Mouse (Mus musculus): ENCODE measurements at regions not wholly inside any gene's neighbourhood (a gene's known extent, or its start where the extent isn't known, plus 50 kb on each side); places are given as distances from the start of the nearest gene placed in this dataset.
"Not testable (repeated sequence)": the region's sequence is repeated elsewhere in the genome, so short reads cannot be mapped to it uniquely, and the experiment has no call there.

DNA sequence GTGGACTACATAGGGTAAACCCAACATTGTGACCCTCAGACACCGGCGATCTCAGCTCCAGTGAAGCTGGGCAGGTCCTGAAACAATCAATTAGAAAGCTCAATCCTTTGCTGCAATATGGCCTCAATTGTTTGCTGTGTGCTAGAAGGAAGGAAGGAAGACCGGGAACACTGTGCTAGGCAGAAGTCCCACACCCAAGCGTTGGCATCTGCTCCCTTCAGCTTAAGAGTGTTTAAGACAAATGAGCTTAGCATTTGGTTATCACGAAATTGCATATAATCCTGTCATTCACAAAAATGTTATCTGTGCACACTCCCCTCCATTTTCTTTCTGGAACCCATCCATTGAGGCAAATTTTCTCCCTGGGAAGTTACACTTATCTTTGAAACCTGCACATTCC lies 110.7 kb upstream of the Cpne8 start:
- Histone ChIP-seq H3K36me3 (replicated peaks) (no peaks in the 10 kb centered on the region), H3K27ac (no peak overlapping the region), H3K27me3 (ENCODE audit: poor library complexity, severe bottlenecking) (no peaks in the 10 kb centered on the region), H3K9me3 (no peaks in the 10 kb centered on the region), H3K4me1 (peaks cover 10% of the 10 kb centered on the region; the same call in 1 of the 2 replicates), H3K4me3 (no peak overlapping the region)
- no peak for DNase-seq (ENCODE audit: extremely low spot score, low spot score)
- 83% methylated on average over 5 of the region's 5 CpGs for WGBS

- Histone ChIP-seq H3K27ac (no peak overlapping the region), H3K4me1 (peaks cover 10% of the 10 kb centered on the region), H3K9me3 (no peaks in the 10 kb centered on the region), H3K27me3 (ENCODE audit: poor library complexity, severe bottlenecking) (no peaks in the 10 kb centered on the region), H3K4me3 (no peak overlapping the region), H3K36me3 (replicated peaks) (no peaks in the 10 kb centered on the region)
- WGBS = 92% methylated on average over 5 of the region's 5 CpGs
- DNase-seq (ENCODE audit: extremely low spot score, low spot score) = no peak
Measured at GRCm38 (mm10) chr15:90784741-90785140, 105.5 kb upstream of the Cpne8 start.

GRCm38 (mm10) chr15:90767521-90767920 lies 88.3 kb upstream of the Cpne8 start:
- no peaks in the 10 kb centered on the region for H3K9me3 ChIP-seq
- H3K27ac ChIP-seq = no peak overlapping the region
- H3K4me1 ChIP-seq = peaks cover 28% of the 10 kb centered on the region
- no peaks in the 10 kb centered on the region for H3K27me3 ChIP-seq (ENCODE audit: poor library complexity, severe bottlenecking)
- no peak overlapping the region for H3K4me3 ChIP-seq
- DNase-seq (ENCODE audit: extremely low spot score, low spot score) = no peak
- 63% methylated on average over 5 of the region's 5 CpGs for WGBS
- H3K36me3 ChIP-seq (replicated peaks) = no peaks in the 10 kb centered on the region

- not testable (repeated sequence) for DNase-seq (ENCODE audit: extremely low spot score, low spot score); H3K27me3 ChIP-seq (ENCODE audit: poor library complexity, severe bottlenecking); H3K9me3 ChIP-seq; H3K36me3 ChIP-seq (replicated peaks); H3K4me3 ChIP-seq; H3K27ac ChIP-seq; H3K4me1 ChIP-seq
- WGBS = 94% methylated on average over 9 of the region's 17 CpGs
Measured at GRCm38 (mm10) chr15:90764501-90764900, 85.3 kb upstream of the Cpne8 start.

- no peaks in the 10 kb centered on the region for H3K36me3 ChIP-seq (replicated peaks)
- no peaks in the 10 kb centered on the region for H3K4me1 ChIP-seq
- no peak for DNase-seq (ENCODE audit: extremely low spot score, low spot score)
- no peaks in the 10 kb centered on the region for H3K27me3 ChIP-seq (ENCODE audit: poor library complexity, severe bottlenecking)
- no peak overlapping the region for H3K4me3 ChIP-seq
- H3K9me3 ChIP-seq = no peaks in the 10 kb centered on the region
- 92% methylated on average over 7 of the region's 7 CpGs for WGBS
- no peak overlapping the region for H3K27ac ChIP-seq
Measured at GRCm38 (mm10) chr15:90733891-90734290, 54.7 kb upstream of the Cpne8 start.

Data from forebrain, embryonic 10.5 days (tissue).